Mouse (Mus musculus) olfactory bulb, adult 2 months (tissue): ENCODE measurements around the gene Mlx.

ENCODE experiments used
- CTCF ChIP-seq: fragments of 200-500 bp; IDR thresholded peaks from 2 replicates; pipeline ENCODE4 v1.5.1; 2012; ENCODE audit warnings: low read depth, mild to moderate bottlenecking, low read length, moderate library complexity; ENCODE audit not compliant: insufficient read depth
- POLR2A ChIP-seq: fragments of 200-500 bp; IDR thresholded peaks from 2 replicates; pipeline ENCODE4 v1.6.1; 2012; ENCODE audit warnings: mild to moderate bottlenecking, low read depth, low read length, moderate library complexity; ENCODE audit not compliant: insufficient read depth

DNA sequence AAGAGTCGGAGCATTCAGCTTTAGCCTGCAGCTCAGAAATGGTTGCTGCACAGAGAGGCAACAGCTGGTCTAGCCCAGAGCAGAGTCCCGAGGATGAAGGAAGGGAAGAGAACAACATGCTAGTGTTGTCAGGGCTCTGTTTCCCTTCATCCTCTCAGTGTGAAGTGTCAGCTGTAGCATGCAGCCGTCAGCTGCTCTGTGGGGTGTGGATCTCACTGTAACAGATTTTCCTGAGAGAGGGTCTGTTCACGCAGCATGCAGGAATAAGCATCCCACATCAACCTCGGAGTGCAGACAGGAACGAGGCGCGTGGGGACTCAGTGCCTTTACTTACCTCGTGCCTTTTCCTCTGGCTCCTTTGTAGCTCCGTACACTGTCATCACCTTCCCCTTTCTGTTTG lies 49.3 kb upstream of the Mlx start:
- TF ChIP-seq CTCF (no peak), POLR2A (no peak)
